Mouse (Mus musculus) hematopoietic stem cell, adult 5-6 weeks (primary cell): ENCODE measurements around the gene Prickle4. TPM values are rescaled to one million over a fixed set of nuclear protein-coding genes. Genes with fewer than 3 reads are reported as not detected.
"Not testable (repeated sequence)": the region's sequence is repeated elsewhere in the genome, so short reads cannot be mapped to it uniquely, and the experiment has no call there.

Experiments used
- ATAC-seq, 2 experiments: fragments of 125-278 bp in 1 of 2; replicated peaks in 1 of 2; 2 replicates each; pipeline ENCODE4 v1.8.0; 2016 to 2017; ENCODE audit warnings: inconsistent platforms in 2 of 2, mild to moderate bottlenecking in 2 of 2, moderate number of reproducible peaks in 2 of 2, low read depth in 1 of 2, moderate TSS enrichment in 1 of 2; ENCODE audit not compliant: low FRiP score in 2 of 2, poor library complexity in 2 of 2, severe bottlenecking in 2 of 2, insufficient read depth in 1 of 2, low TSS enrichment in 1 of 2
- total RNA-seq: library from RNA; stranded (forward); fragments of 172-1452, 232-1000 nt; gene quantifications from 2 replicates; pipeline ENCODE4 v1.2.3, GENCODE M21; 2017

The Prickle4 gene
- total RNA-seq, 1 experiment from 2014 or later = 3.7 TPM

DNA sequence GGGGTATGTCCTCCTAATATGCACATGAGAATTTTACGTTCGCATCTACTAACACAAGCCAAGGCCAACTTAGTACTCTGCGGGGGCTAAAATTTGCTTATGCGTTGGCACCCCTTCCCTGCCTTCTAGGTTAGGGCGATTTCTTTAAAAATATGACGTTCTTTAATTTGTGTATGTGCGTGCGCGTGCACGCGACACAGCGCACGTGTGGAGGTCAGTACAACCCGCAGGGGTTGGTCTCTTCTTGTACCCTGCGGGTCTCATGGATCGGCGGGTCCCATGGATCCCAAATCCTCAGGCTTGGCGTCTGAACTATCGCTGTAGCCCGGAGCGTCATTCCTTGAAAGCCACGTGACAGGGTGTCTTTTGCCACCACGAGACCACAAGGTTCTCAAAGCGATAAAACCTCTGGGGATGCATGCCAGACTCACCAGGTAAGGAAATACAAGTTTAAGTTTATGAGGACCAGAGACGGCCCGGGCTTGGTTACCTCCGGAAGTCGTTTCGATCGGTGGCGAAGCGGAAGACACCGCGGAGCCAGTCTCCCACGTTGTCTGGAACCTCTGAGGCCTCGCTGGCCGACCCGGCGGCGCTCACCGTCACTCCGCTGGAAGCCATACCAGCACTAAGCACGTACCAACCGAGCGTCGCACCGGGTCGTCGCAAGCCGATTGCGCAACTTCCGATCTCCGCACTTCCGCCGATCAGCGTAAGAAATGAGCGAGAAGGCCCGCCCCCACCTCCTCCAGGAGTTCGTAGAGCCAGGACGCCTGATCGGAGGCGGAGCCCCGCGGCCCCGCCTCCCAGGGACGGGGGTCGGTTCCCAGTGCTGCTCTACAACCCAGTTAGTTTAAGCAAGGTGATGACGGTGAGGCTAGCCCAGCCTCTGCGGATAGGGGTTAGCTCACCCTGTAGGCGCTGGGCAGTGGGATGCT, 6.9 kb downstream of the Prickle4 start:
- peak; percentile 89 to 92 for ATAC-seq

DNA sequence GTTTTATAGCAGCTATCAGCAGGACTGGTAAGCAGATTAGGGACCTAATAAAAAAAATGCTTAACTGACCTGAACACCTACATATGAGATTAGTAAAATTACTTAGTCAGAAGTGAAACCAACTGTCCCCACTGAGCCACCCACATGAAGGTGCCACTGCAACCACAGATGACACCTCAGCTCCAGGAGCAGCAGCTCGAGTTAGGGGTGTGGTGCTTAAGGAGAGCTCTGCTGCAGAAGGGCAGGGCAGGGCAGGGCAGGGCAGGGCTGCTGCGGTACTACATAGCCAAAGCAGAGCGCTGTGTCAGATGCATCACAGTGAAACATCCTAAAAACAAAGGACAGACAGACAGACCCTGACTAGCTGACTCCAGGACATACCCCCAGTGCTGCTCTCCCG, 11.7 kb downstream of the Prickle4 start:
- ATAC-seq = no peak

DNA sequence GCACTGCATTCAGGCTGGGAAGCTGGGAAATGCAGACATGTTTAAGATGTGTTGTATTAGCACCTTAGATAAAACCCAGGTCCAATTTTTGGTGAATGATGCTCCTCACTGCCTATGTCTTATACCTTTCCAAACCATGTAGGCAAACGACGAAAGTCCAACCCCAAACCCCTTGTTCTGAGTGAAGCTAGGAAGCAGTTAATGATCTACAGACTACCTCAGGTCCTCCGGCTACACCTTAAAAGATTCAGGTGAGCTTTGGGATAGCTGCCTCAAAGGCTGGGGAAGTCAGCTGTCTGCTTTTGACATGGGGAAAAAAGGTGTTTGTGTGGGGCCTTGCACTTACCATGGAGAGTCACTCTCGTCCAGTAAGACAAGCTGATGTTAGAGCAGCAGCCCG, 15.8 kb downstream of the Prickle4 start:
- no peak for ATAC-seq

GRCm38 (mm10) chr17:47678238-47678637, 16.3 kb downstream of the Prickle4 start:
- no peak for ATAC-seq

DNA sequence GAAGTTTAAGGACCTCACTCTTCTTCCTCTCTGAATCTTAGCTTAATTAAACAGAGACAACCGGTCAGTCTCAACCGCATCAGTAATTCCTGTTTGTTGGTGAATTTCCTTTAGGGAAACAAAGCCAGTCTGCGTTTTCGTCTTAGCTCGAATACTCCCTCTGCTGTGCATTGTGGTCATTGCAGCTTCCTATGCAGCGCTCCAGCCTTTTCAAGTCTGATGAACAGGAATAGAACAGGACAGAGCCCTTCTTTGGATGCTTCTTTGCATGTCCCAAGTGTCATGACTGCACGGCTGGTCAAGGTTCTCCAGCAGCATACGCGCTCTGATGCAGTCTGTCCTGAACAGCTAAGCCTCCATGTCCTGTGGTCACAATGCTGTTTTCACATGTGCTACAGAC, 18.0 kb downstream of the Prickle4 start:
- peak; percentile 59 to 76 for ATAC-seq

DNA sequence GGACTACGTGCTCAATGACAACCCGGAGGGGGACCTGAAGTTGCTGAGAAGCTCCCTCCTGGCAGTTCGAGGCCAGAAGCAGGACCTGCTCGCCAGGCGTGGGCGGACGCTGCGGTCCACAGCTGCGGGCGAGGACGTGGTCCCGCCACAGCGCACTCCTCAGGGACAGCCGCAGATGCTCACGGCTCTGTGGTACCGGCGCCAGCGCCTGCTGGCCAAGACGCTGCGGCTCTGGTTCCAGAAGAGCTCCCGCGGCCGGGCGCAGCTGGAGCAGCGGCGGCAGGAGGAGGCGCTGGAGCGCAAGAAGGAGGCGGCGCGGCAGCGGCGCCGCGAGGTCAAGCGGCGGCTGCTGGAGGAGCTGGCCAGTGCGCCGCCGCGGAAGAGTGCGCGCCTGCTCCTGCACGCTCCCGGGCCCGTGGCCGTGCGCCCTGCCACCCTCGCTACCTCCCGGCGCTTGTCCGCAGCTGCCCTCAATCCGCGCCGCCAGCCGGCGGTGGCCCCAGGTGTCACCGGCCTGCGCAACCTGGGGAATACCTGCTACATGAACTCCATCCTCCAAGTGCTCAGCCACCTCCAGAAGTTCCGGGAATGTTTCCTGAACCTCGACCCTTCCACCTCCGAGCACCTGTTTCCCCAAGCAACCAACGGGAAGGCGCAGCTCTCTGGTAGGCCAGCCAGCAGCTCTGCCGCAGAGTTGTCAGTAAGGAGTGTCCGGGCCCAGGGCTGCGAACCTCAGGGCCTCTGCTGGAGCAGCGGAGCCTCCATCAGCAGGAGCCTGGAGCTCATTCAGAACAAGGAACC, 22.0 kb downstream of the Prickle4 start:
- ATAC-seq = peak; percentile 35 to 42; a peak in 2 of 4 replicates

GRCm38 (mm10) chr17:47671988-47672310, 22.6 kb downstream of the Prickle4 start:
- ATAC-seq = peak in 1 of 2 experiments; percentile 6; a peak in 1 of 4 replicates

DNA sequence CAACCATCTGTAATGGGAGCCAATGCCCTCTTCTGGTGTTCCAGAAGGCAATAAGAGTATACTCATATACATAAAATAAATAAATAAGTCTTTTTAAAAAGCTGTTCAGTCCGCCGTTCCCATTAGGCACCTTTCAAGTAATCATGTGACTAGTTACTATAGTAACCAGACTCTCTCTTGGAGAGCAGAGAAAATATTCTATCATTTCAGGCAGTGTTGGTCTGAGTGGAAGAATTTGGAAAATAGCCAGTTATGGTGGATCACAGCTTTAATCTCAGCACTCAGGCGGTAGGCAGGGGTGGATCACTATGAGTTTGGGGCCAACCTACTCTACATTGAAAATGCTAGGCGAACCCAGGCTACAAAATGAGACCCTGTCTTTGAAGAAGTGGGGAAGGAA, 25.4 kb downstream of the Prickle4 start:
- no peak for ATAC-seq

DNA sequence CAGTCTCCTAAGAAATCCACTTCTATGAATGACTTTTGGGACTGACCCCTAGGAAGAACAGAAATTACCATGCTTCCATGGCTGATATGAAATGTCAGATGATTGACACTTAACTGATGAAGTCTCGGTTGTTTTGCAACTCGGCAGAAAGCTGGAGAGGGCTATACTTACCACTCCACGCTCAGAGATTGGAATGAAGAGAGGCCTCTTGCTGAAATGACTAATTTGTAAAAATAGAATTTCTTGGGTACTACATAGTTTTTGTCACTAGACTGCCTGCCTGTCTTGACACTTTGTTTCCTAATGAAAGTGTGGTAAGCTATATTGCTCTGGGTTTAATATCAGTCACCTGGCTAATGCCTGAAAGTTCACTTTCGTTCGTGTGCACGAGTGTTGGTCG, 30.1 kb downstream of the Prickle4 start:
- no peak for ATAC-seq

GRCm38 (mm10) chr17:47663009-47663713, 31.4 kb downstream of the Prickle4 start:
- no peak for ATAC-seq

DNA sequence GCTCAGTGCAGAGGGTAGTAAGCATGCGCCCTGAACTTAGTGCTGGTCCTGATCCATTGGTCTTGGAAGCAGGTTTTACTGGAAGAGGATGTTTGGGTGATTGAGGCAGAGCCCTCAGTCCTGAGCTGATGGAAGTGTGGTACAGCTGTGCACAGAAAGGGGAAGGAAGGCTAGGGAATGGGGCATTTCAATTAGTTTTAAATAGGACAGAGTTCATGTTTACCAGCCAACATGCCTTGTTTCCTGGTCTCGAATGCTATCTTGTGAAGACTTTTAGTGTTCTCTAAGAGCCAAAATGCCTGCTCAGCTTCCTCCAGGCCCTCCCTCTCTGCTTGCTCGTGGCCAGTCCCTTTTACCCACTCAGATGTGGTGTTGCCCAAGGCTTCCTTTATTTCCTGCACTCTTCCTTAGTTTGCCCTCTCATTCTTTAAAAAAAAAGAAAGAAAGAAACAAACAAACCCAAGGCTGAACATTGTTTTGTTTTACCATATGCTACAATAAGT, 35.7 kb downstream of the Prickle4 start:
- 0 out of 4 replicates have a peak, but pooled peaks of 1 of the 2 experiments have one; percentile 22 for ATAC-seq

DNA sequence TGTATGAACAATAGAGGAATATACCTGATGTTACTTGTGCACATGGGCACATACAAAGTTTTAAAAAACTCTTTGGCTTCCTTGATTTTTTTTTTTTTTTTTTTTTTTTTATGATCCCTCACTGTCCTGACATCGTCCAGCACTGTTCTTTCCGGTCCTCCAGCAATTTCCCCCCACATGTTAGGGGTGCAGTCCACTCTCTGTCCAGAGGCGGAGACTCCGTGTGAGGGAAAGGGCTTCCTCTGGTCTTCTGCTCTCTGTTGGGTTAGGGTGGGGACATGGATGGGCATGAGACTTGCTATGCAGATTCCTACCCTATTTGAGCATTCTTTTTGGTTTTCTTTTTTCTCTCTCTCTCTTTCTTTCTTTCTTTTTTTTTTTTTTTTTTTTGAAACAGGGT, 36.6 kb downstream of the Prickle4 start:
- no peak for ATAC-seq

GRCm38 (mm10) chr17:47655697-47656096, 38.8 kb downstream of the Prickle4 start:
- ATAC-seq = no peak

DNA sequence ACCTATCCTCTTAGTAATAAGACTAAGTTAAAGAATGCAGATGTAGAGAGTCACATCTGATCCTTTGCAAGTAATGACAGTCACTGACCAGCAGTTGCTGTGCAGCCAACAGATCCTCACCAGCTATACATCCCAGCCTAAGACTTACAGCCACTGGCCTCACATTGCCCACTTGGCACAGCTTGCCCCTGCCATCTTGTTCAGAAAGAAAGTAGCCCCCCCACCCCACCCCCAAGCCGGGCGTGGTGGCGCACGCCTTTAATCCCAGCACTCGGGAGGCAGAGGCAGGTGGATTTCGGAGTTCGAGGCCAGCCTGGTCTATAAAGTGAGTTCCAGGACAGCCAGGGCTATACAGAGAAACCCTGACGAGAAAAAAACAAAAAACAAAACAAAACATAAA, 40.2 kb downstream of the Prickle4 start:
- not testable (repeated sequence) for ATAC-seq

GRCm38 (mm10) chr17:47651953-47652352, 42.6 kb downstream of the Prickle4 start:
- no peak for ATAC-seq

- ATAC-seq = no peak
Measured at GRCm38 (mm10) chr17:47648966-47649365, 45.6 kb downstream of the Prickle4 start.

DNA sequence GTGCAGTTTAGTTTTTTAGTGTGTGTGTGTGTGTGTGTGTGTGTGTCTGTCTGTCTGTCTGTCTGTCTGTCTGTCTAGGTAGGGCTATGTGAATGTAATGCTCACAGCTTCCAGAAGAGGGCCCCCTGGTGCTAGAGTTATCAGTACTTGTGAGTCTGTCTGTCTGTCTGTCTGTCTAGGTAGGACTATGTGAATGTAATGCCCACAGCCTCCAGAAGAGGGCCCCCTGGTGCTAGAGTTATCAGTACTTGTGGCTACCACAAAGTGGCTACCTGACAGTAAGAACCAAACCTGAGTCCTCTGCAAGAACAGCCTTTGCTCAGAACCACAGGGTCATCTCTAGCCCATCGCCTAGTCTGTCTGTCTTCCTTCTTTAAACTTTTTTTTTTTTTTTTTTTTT, 47.9 kb downstream of the Prickle4 start:
- peak; percentile 56 to 74; a peak in 3 of 4 replicates for ATAC-seq
